Mouse (Mus musculus) thymus, postnatal 25 days (tissue): ENCODE data around the gene Slc25a42.

Experiments
- DNase-seq: peaks from one replicate; pipeline ENCODE4 v3.0.0; 2022

Slc25a42 gene

DNA sequence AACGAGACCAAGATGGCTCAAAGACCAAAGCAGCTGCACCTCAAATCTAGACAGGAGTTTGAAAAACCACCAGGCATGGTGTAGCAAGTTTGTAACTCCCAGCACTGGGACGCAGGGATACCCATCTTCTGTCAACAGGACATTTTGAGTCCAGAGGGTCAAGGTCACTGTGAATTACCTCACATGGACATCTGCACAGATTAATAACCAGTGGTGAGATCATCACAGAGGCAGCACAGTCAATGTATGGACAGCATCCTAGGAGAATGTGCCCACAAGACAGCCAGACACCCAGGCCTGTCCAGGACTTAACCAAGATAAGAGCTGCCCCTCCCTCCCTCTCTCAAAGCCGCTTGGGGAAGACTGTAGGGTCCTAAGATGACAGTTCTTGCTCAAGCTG is 42.0 kb downstream of the Slc25a42 start:
- no peak for DNase-seq

DNA sequence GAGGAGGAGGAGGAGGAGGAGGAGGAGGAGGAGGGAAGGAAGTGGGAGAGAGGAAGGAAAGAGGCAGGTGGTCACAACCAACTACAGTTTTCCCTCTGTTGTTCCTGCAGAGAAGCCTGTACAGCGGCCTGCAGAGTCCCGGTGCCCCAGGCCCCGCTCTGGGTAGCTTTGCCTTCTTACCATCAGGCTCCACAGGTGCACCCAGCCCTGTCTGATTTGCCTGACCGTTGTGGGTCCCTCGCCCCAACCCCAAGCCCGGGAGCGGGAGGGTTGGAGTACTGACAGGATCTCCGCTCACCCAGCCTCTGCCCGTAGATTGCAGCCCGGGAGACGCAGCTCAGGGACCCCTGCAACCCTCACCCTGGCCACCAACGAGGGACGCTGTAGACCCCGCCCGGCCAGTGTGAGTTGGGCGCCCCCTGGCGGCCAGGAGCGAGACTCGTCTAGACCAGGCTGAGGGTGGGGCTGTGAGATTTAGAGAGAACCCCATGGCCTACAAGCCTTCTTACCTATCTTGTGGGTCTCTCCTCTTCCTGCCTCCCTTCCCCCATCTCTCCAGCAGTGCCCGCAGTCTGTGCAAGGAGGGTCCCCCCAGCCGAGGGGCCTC is 45.5 kb downstream of the Slc25a42 start:
- DNase-seq, result peak; percentile 86

DNA sequence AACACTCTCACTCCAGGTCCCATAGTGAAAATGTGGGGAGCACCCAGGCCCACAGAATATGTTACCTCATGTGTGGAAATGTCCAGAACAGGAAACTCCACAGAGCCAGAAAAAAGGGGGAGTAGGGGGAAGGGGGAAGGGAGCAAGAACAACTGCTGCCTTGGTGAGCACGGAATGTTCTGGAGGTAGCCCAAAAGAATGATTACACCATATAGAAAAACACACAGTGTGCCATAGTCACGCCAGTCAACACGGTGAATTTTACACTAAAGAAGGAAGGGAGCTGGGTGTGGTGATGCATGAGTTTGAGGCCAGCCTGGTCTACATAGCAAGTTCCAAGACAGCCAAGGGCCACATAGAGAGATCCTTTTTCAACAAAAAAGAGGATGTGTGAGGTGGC is 48.8 kb downstream of the Slc25a42 start:
- DNase-seq, result no peak

DNA sequence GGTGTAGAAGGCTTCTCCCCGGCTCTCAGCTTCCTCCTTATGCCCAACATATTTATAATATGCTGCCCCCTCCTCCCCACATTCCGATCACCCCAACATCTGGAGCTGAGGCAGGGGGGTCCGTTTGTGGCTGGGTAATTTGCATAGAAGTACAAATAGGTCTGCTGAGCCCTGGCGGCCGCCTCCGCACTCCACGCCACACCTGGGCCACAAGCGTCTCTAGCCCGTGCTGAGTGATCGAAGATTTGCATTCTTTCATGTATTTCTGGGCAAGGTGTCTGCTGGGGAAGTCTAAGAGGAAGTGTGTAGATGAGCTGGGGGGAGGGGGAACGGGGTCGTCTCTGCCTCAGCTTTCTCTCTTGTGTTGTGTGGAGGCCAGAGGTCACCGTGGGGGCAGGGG is 52.1 kb downstream of the Slc25a42 start:
- peak; percentile 55 for DNase-seq

DNA sequence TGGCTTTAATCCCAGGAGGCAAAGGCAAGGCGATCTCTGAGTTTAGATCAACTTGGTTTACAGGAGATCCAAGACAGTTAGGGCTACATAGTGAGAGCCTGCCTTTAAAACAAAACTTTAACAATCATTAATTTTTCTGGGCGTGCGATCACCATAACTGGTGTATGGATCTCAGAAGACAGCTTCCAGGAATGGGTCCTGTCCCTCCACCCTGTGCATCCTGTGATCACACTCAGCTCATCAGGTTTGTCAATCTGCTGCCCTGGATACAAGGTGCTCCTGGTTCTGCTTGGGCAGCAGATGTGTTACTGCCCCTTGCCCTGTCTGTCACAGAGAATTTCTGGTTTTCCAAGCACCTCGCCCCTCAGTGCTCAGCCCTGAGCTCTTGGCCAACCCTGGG is 52.9 kb downstream of the Slc25a42 start:
- no peak for DNase-seq

DNA sequence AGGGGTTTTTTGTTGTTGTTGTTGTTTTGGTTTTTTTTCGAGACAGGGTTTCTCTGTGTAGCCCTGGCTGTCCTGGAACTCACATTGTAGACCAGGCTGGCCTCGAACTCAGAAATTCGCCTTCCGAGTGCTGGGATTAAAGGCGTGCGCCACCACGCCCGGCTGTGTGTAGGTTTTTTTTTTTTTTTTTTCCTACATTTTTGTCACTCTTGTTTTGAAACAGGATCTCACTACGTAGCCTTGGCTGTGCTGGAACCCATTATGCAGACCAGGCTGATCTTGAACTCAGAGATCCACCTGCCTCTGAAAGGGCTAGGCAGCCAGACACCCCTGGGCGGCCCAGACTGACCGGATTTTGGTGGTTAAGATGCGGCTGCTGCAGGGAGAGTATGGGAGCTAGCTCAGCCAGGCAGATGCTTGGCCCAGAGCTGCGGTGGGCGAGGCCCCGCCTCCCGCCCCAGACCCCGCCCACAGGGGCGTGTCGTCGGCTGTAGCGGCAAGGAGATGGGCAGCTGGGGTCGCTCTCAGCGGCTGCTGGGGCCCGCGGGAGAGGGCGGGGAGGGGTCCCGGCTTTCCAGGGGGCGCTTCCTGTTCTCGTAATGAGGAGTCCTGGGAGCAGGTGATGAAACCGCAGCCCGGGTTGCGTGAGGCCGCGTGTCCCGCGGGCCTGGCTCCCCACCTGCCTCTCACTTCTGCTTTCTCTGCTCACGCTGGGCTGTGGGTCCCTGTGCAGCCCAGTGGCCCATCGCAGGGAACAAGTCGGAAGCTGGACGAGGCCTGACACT is 53.8 kb downstream of the Slc25a42 start:
- DNase-seq, result peak; percentile 92

DNA sequence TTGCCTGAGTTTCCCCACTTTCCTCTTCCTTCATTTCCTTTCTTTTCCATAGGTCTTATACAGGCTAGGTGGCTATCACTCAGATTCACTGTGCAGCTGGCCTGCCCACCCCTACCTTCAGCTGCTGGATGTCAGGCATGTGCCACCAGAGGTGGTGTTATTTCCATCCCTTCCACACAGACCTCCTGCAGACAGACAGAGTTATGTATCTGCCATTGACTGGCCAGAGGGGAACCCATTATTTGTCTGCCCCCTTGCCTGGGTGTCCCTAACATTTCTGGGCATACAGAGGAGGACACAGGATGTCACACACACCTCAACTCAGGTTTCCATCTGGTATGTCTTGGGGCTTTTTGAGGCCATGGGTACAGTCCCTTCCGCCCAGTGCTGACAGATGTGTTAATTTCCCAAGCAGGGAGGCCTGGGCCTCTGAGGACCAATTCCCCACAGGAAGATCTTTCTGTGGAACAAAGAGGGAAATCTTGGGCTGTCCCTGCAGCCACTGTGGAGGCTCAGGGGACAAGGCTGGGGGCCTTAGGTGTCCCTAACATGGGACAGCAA is 54.8 kb downstream of the Slc25a42 start:
- DNase-seq, result no peak

DNA sequence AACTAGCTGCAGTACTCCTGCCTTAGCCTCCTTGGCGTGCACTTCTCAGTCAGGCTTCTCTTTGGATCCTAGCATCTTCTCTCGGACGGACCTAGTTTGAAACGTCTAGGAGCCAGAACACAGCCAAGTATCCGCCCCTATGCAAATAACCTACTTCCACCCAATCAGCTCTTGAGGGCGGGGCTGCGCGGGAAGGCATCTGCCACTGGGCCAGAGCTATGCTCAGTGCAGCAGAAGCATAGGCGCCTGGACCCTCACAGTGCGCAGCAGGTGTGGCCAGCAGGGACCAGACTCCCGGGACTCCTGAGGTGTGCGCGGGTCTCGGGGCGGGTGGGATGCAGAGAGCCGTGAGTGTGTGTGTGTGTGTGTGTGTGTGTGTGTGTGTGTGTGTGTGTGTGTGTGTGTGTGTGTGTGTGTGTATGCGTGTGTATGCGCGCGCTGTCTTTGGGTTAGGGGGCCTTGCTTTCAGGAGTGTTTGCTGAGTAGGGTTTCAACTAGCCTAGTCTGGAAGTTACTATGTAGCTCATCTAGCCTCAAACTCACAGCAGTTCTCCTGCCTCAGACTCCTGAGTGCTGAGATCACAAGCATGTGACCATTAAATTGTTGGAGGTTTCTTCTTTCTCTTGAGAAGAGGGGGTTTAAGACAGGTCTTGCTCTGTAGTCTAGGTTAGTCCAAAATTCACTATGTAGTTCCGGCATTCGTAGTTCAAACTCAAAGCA is 59.4 kb downstream of the Slc25a42 start:
- DNase-seq, result peak; percentile 83

DNA sequence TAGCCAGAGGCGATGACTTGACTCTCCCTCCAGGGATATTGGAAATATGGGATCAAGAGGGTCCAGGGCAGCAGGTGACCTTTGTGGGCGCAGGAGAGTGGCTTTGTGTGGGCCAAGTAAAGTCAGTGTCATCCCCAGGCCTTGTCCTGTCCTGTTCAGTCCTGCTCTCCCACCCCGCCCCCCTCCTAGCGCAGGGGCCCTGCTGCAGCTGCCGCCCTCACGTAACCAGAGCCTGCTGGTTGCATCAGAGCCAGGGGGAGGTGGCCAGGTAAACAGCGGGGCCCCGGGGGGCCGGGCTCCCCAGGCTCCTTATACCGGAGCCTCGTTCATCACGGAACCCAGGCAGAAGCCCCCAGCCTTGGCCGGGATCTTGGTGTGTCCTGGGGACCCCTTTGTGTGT is 61.9 kb downstream of the Slc25a42 start:
- DNase-seq, result no peak

DNA sequence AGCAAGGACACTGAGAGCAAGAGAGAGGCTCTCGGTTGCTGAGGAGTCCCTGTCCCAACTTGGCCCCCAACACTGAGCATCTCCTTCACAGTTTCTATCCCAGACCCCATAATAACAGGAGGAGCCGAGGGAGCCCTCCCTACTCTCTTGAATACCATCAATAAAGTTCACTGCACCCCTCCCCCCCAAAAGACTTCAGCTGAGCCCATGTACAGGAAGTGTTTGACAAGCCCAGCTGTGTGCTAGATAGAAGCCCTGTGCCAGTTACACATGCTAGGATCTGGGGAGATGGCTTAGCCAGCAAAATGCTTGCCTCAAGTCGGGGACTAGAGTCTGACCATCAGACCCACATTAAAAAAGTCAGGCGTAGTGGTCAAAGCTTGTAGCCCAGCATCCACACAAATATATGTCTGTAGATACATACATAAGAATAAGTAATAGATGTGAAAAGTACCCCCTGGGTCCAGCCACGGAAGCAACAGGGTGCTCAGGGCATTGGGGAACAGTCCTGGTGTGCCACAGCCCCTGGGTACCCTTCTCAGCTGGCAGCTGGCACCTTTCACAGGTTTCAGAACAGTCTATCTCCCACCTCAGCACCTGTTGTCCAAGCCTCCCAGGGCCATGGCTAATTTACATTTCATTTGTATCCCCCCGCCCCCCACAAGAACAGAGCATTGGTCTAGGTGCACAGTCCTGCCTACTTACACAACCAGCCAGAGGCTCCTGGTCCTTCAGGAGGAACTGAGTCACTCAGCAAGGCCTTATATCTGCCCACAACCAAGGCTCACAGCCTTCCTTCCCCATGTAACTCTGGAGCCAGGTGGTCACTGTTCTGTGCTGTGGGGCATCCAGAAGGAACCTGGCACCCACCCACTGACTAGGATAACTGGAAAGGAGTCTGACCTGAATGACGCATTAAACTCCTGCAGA is 64.2 kb downstream of the Slc25a42 start:
- DNase-seq, result peak; percentile 44

DNA sequence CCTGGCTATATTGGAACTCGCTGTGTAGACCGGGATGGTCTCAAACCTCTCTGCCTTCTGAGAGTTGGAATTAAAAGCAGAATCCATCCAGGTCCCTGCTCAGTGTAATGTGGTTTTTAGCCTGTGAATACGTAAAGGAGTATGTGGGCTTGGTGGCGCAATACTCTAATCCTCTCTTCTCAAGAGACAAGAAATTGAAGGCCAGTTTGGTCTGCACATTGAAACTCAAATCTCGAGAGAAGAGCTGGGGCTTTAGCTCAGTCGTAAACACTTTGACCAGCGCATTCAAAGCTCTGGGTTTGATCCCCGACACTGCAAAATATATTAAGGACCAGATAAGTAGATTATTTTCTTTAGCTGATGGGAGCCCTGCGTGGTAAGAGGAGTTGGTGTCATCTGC is 72.1 kb downstream of the Slc25a42 start:
- DNase-seq, result no peak

DNA sequence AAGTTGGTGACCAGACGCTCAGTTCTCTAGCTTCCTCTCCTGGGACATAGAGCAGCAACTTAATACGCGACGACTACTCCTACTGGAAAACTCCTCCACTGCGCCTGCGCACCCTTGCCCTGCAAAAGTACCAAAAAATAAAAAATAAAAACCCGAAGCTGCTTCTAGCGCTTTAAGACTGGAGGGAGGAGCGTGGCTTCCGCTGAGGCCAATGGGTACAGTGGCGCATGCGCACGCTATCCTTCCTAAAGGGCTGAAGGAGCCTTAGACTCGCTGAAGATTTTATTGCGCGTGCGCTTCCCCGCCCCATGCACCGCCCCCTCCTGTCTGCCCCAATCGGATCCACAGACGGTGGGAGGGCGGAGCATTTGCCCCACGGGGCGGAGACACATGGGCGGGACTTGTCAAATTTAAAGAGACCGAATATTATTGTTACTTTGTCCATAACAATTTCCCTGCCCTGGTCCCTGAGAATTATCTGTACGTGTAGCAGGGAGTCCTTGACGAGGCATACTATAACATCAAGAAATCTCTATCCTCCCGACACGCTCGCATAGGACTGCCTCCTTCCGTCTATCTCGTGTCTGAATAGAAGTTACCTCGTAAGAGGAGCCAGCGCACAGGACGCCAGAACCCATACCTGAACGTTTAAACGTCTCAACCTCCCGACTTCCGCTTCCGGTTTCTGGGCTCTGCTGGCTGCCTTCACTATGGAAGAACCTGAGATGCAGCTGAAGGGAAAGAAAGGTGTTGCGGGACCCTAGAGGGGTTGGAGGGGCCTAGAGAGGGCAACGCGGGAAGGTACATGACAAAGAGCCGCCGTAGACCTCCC is 72.9 kb downstream of the Slc25a42 start, which contains the start of the genes Rfxank, Borcs8 and Mef2b:
Rfxank (minus strand) TSS at position 129 of the 832 bp plus-strand sequence.
Borcs8 (plus strand) TSS at position 474 of the 832 bp plus-strand sequence.
Mef2b (plus strand) TSS at position 686 of the 832 bp plus-strand sequence.
- DNase-seq, result peak; percentile 99

DNA sequence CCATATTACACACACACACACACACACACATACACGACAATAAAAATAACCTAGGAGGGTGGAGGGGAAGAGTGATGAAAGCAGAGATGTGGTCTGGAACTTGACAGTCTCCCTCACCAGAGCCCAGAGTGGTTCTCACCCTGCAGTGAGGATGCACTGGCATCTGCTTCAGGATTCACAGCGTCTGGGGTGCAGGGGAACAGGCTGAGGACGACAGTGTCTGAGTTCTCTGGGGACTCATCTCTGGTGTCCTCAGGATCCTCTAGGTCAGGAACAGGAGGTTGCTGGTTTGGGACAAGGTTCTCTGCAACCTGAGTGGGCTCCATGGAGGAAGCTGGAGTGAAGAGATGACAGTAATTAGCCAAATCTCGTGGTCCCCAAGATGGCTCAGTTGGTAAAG is 74.2 kb downstream of the Slc25a42 start:
- DNase-seq, result no peak

DNA sequence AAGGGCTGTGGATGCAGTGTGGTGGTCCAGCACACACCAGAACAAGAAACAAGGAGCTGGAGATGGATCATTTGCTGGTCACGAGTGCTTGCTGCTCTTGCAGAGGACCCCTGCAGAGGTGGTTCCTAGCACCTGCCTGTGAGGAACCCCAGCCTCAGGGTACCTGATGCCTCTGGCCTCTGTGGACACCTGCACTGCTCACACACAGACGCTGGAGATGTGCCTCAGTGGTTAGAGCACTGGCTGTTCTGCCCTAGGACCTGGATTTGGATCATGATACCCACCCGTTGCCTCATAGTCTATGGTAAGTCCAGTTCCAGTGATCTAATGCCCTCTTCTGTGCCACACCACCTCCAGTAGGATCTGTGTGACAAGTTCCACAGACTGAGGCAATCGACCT is 75.5 kb downstream of the Slc25a42 start:
- DNase-seq, result no peak

DNA sequence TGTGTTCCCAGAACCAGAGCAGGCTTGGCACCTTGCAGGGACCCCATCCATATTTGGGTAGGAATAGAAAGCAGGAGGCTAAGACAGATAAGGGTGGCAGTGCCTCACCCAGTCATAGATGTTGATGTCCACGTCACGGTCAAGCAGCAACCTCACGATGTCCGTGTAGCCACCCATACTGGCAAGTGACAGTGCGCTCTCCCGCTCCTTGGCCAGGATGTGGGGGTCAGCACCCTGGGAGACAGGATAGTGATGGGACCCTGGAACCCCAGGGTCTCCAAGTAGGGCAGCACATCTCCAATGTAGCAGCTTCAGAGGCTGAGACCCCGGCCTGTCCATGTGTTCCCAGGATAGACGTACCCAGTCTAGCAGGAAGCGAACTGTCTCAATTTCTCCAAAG is 77.2 kb downstream of the Slc25a42 start:
- DNase-seq, result no peak
